Mouse (Mus musculus) liver, postnatal 0 days (tissue): ENCODE data around the gene Catsperg1.

ENCODE experiments used
- CTCF ChIP-seq: sonication (generic); IDR thresholded peaks from 2 replicates; pipeline ENCODE4 v1.5.1; 2016; ENCODE audit warnings: antibody characterized with exemption, low read depth
- EP300 ChIP-seq: IDR thresholded peaks from 2 replicates; pipeline ENCODE4 v1.6.1; 2016; ENCODE audit warnings: antibody characterized with exemption, low read depth, mild to moderate bottlenecking

- TF ChIP-seq CTCF (0 out of 2 replicates have a peak, but pooled peaks have one; percentile 7), EP300 (no peak)
These were observed 11.3 kb downstream of the Catsperg1 start for GRCm38 (mm10) chr7:29202577-29202976.
